Mouse (Mus musculus) bone marrow, adult 2 months (tissue): ENCODE measurements at regions not wholly inside any gene's neighbourhood (a gene's known extent, or its start where the extent isn't known, plus 50 kb on each side); places are given as distances from the start of the nearest gene placed in this dataset.

Source experiments
- CTCF ChIP-seq: fragments of 200-500 bp; IDR thresholded peaks from 2 replicates; pipeline ENCODE4 v1.5.1; 2011; ENCODE audit warnings: low read length, control low read depth; ENCODE audit not compliant: control insufficient read depth, insufficient read depth
- POLR2A ChIP-seq: fragments of 200-500 bp; IDR thresholded peaks from 2 replicates; pipeline ENCODE4 v1.6.1; 2011; ENCODE audit warnings: low read depth, mild to moderate bottlenecking, control low read depth, low read length, borderline replicate concordance; ENCODE audit not compliant: control insufficient read depth

- TF ChIP-seq POLR2A (no peak), CTCF (no peak)
Observed at GRCm38 (mm10) chr17:4541020-4541743, 452.9 kb upstream of the Arid1b start.
